Mouse (Mus musculus): Measurements from ENCODE around the gene Lix1.

GRCm38 (mm10) chr17:17449441-17449770 is 46.9 kb downstream of the Lix1 start:
- TF ChIP-seq CTCF (IDR thresholded peaks at IDR 0.05) (no peak), EP300 (IDR thresholded peaks at IDR 0.05) (no peak)

Data from lung, postnatal 0 days (tissue).